Mouse (Mus musculus) liver, postnatal 0 days (tissue): Measurements from ENCODE around the gene Prdx5. TPM values are rescaled to one million over a fixed set of nuclear protein-coding genes. Genes with fewer than 3 reads are reported as not detected.
"Not testable (repeated sequence)": the region's sequence is repeated elsewhere in the genome, so short reads cannot be mapped to it uniquely, and the experiment has no call there.

Experiments used
- ATAC-seq: fragments of 200-750 bp; cut with Nextera tagmentation; 2 replicates; pipeline ENCODE4 v1.8.0; 2017; ENCODE audit warnings: mild to moderate bottlenecking, moderate library complexity
- DNase-seq: peaks from one replicate; pipeline ENCODE4 v3.0.0-alpha.2; 2016
- H3K27ac ChIP-seq: fragments of 300-500 bp; sonication (generic); 2 replicates; pipeline ENCODE4 v1.5.1; 2014; ENCODE audit warnings: antibody characterized with exemption, moderate library complexity, mild to moderate bottlenecking, low read depth
- H3K27me3 ChIP-seq: fragments of 300-500 bp; sonication (generic); 2 replicates; pipeline ENCODE4 v1.6.1; 2014; ENCODE audit warnings: low read length, control low read depth, mixed read lengths; ENCODE audit not compliant: insufficient read depth
- H3K36me3 ChIP-seq: fragments of 300-500 bp; sonication (generic); replicated peaks from 2 replicates; pipeline ENCODE4 v1.6.1; 2014; ENCODE audit warnings: mild to moderate bottlenecking, control low read depth, low read length, moderate library complexity, mixed read lengths; ENCODE audit not compliant: insufficient read depth
- H3K4me1 ChIP-seq: fragments of 300-500 bp; sonication (generic); 2 replicates; pipeline ENCODE4 v1.6.1; 2014; ENCODE audit warnings: antibody characterized with exemption, mild to moderate bottlenecking, control low read depth; ENCODE audit not compliant: insufficient read depth
- H3K4me2 ChIP-seq: fragments of 300-500 bp; sonication (generic); 2 replicates; pipeline ENCODE4 v1.6.1; 2014; ENCODE audit warnings: low read depth, mild to moderate bottlenecking, low read length, moderate library complexity, mixed read lengths
- H3K4me3 ChIP-seq: fragments of 300-500 bp; sonication (generic); 2 replicates; pipeline ENCODE4 v1.5.1; 2014; ENCODE audit warnings: low read depth, low read length
- H3K9ac ChIP-seq: fragments of 300-500 bp; sonication (generic); replicated peaks from 2 replicates; pipeline ENCODE4 v1.6.1; 2014; ENCODE audit warnings: mild to moderate bottlenecking, moderate library complexity
- H3K9me3 ChIP-seq: fragments of 300-500 bp; sonication (generic); 2 replicates; pipeline ENCODE4 v1.6.1; 2016; ENCODE audit warnings: mild to moderate bottlenecking, control low read depth, low read length, mixed read lengths
- CTCF ChIP-seq: sonication (generic); IDR thresholded peaks from 2 replicates; pipeline ENCODE4 v1.5.1; 2016; ENCODE audit warnings: antibody characterized with exemption, low read depth
- EP300 ChIP-seq: IDR thresholded peaks from 2 replicates; pipeline ENCODE4 v1.6.1; 2016; ENCODE audit warnings: antibody characterized with exemption, low read depth, mild to moderate bottlenecking
- WGBS: fragments of 180-500 bp; shearing (Covaris S2); extraction: QIAGEN DNeasy Blood & Tissue Kit; methylation state at CpG from one replicate; pipeline ENCODE4 v1.1.7; 2014; ENCODE audit not compliant: insufficient replicate concordance; 5-methylcytosine and 5-hydroxymethylcytosine counted together
- polyA plus RNA-seq: library from polyadenylated mRNA; unstranded; fragments of >200 nt; fragmentation: Nextera tagmentation; extraction: Ambion mirVana; gene quantifications from 2 replicates; pipeline ENCODE4 v1.2.1, GENCODE M21; 2015

Gene Prdx5
- polyA plus RNA-seq, 1 experiment from 2014 or later: 371 TPM

GRCm38 (mm10) chr19:6899641-6900040 is 10.3 kb downstream of the Prdx5 start:
- H3K4me1 ChIP-seq: no peaks in the 10 kb centered on the region
- no peak overlapping the region for H3K9ac ChIP-seq
- H3K36me3 ChIP-seq: no peaks in the 10 kb centered on the region
- 78% methylated on average over 4 of the region's 4 CpGs for WGBS
- no peaks in the 10 kb centered on the region for H3K9me3 ChIP-seq
- TF ChIP-seq EP300 (no peak), CTCF (no peak)
- H3K27ac ChIP-seq: no peak overlapping the region
- ATAC-seq: no peak
- no peak overlapping the region for H3K4me2 ChIP-seq
- no peak overlapping the region for H3K4me3 ChIP-seq
- no peaks in the 10 kb centered on the region for H3K27me3 ChIP-seq
- DNase-seq: no peak

GRCm38 (mm10) chr19:6895608-6896305 is 14.1 kb downstream of the Prdx5 start:
- not testable (repeated sequence) for H3K27ac ChIP-seq, H3K36me3 ChIP-seq, H3K4me1 ChIP-seq, H3K9me3 ChIP-seq, H3K9ac ChIP-seq, H3K27me3 ChIP-seq, DNase-seq, H3K4me2 ChIP-seq, ATAC-seq, H3K4me3 ChIP-seq
- 66% methylated on average over 18 of the region's 18 CpGs for WGBS

GRCm38 (mm10) chr19:6893731-6894451 is 16.0 kb downstream of the Prdx5 start:
- Histone ChIP-seq H3K27ac (no peak overlapping the region), H3K9me3 (no peaks in the 10 kb centered on the region), H3K36me3 (no peaks in the 10 kb centered on the region), H3K27me3 (no peaks in the 10 kb centered on the region), H3K4me1 (no peaks in the 10 kb centered on the region), H3K4me2 (no peak overlapping the region), H3K4me3 (no peak overlapping the region), H3K9ac (no peak overlapping the region)
- TF ChIP-seq EP300 (no peak), CTCF (no peak)
- no peak for ATAC-seq
- WGBS: 86% methylated on average over 14 of the region's 14 CpGs
- no peak for DNase-seq

- H3K9ac ChIP-seq: no peak overlapping the region
- no peak for DNase-seq
- H3K4me2 ChIP-seq: no peak overlapping the region
- H3K27ac ChIP-seq: no peak overlapping the region
- WGBS: 50% methylated on average over 4 of the region's 4 CpGs
- no peaks in the 10 kb centered on the region for H3K36me3 ChIP-seq
- TF ChIP-seq EP300: no peak
- no peak for TF ChIP-seq CTCF
- no peak for ATAC-seq
- H3K4me3 ChIP-seq: no peak overlapping the region
- no peaks in the 10 kb centered on the region for H3K9me3 ChIP-seq
- H3K27me3 ChIP-seq: no peaks in the 10 kb centered on the region
- no peaks in the 10 kb centered on the region for H3K4me1 ChIP-seq
Measured at GRCm38 (mm10) chr19:6892512-6892911, 17.4 kb downstream of the Prdx5 start.

GRCm38 (mm10) chr19:6877965-6878364 is 31.9 kb downstream of the Prdx5 start:
- H3K9me3 ChIP-seq: no peaks in the 10 kb centered on the region
- ATAC-seq: no peak
- H3K4me1 ChIP-seq: no peaks in the 10 kb centered on the region
- no peak overlapping the region for H3K4me3 ChIP-seq
- H3K27me3 ChIP-seq: no peaks in the 10 kb centered on the region
- no peak for DNase-seq
- TF ChIP-seq EP300 (no peak), CTCF (no peak)
- no peak overlapping the region for H3K4me2 ChIP-seq
- no peak overlapping the region for H3K27ac ChIP-seq
- H3K9ac ChIP-seq: no peak overlapping the region
- 78% methylated on average over 4 of the region's 4 CpGs for WGBS
- no peaks in the 10 kb centered on the region for H3K36me3 ChIP-seq

- peak; percentile 88 for ATAC-seq
- Histone ChIP-seq H3K4me2 (no peak overlapping the region), H3K4me3 (no peak overlapping the region), H3K9ac (no peak overlapping the region), H3K36me3 (no peaks in the 10 kb centered on the region), H3K27me3 (no peaks in the 10 kb centered on the region), H3K9me3 (no peaks in the 10 kb centered on the region), H3K4me1 (no peaks in the 10 kb centered on the region; the same call in 1 of the 2 replicates), H3K27ac (no peak overlapping the region)
- DNase-seq: peak; percentile 44
- no peak for TF ChIP-seq CTCF
- no peak for TF ChIP-seq EP300
Measured at GRCm38 (mm10) chr19:6876799-6877198, 33.1 kb downstream of the Prdx5 start.
